Mouse (Mus musculus) liver, embryonic 14.5 days (tissue): Measurements from ENCODE around the gene Crhr2. TPM values are rescaled to one million over a fixed set of nuclear protein-coding genes. Genes with fewer than 3 reads are reported as not detected.

Source experiments
- ATAC-seq: fragments of 200-750 bp; cut with Nextera tagmentation; 2 replicates; pipeline ENCODE4 v1.8.0; 2017; ENCODE audit warnings: moderate number of reproducible peaks, mild to moderate bottlenecking, moderate library complexity; ENCODE audit not compliant: insufficient read depth
- DNase-seq, 3 experiments: peaks; one replicate each; pipeline ENCODE4 v3.0.0-alpha.2; 2012 to 2013; ENCODE audit warnings: low read depth in 3 of 3, low spot score in 3 of 3
- H3K27ac ChIP-seq: fragments of 300-500 bp; sonication (generic); 2 replicates; pipeline ENCODE4 v1.5.1; 2014; ENCODE audit warnings: moderate library complexity, mild to moderate bottlenecking, control low read depth, inconsistent platforms
- H3K27me3 ChIP-seq: fragments of 300-500 bp; sonication (generic); 2 replicates; pipeline ENCODE4 v1.6.1; 2014; ENCODE audit warnings: mild to moderate bottlenecking, low read length, moderate library complexity; ENCODE audit not compliant: control insufficient read depth, insufficient read depth
- H3K36me3 ChIP-seq: fragments of 300-500 bp; sonication (generic); replicated peaks from 2 replicates; pipeline ENCODE4 v1.6.1; 2014; ENCODE audit warnings: low read depth; ENCODE audit not compliant: control insufficient read depth, insufficient read depth
- H3K4me1 ChIP-seq, 2 experiments: fragments of 200-500 bp in 1 of 2; fragments of 300-500 bp in 1 of 2; sonication (generic) in 1 of 2; replicated peaks; 2 replicates each; pipeline ENCODE4 v1.6.1; 2012 to 2014; ENCODE audit warnings: antibody characterized with exemption in 1 of 2, inconsistent platforms in 1 of 2, low read length in 1 of 2; ENCODE audit not compliant: control insufficient read depth in 2 of 2, insufficient read depth in 2 of 2
- H3K4me2 ChIP-seq: fragments of 300-500 bp; sonication (generic); 2 replicates; pipeline ENCODE4 v1.6.1; 2014; ENCODE audit warnings: low read depth, mild to moderate bottlenecking, control low read depth, moderate library complexity
- H3K4me3 ChIP-seq, 2 experiments: fragments of 200-500 bp in 1 of 2; fragments of 300-500 bp in 1 of 2; sonication (generic) in 1 of 2; 2 replicates each; pipeline ENCODE4 v1.5.1; 2012 to 2014; ENCODE audit warnings: low read depth in 2 of 2, low read length in 2 of 2, mild to moderate bottlenecking in 2 of 2, control low read depth in 1 of 2, inconsistent platforms in 1 of 2, moderate library complexity in 1 of 2; ENCODE audit not compliant: insufficient read depth in 1 of 2
- H3K9ac ChIP-seq: fragments of 300-500 bp; sonication (generic); replicated peaks from 2 replicates; pipeline ENCODE4 v1.6.1; 2014; ENCODE audit warnings: mild to moderate bottlenecking, control low read depth, moderate library complexity
- H3K9me3 ChIP-seq: fragments of 300-500 bp; sonication (generic); 2 replicates; pipeline ENCODE4 v1.6.1; 2016; ENCODE audit warnings: low read length, mixed read lengths; ENCODE audit not compliant: control insufficient read depth
- CTCF ChIP-seq: IDR thresholded peaks from 2 replicates; pipeline ENCODE4 v1.5.1; 2016; ENCODE audit warnings: antibody characterized with exemption, low read depth, control low read depth
- EP300 ChIP-seq: IDR thresholded peaks from 2 replicates; pipeline ENCODE4 v1.6.1; 2016; ENCODE audit warnings: antibody characterized with exemption, low read depth
- WGBS: fragments of 180-500 bp; shearing (Covaris S2); extraction: QIAGEN DNeasy Blood & Tissue Kit; methylation state at CpG from one replicate; pipeline ENCODE4 v1.1.7; 2014; ENCODE audit not compliant: insufficient replicate concordance; 5-methylcytosine and 5-hydroxymethylcytosine counted together
- polyA plus RNA-seq, 2 experiments: library from polyadenylated mRNA; depleted of rRNA in 1 of 2; stranded (reverse) in 1 of 2; unstranded in 1 of 2; fragments of >200 nt; fragmentation: Nextera tagmentation in 1 of 2; extraction: Ambion mirVana in 1 of 2; gene quantifications; 2 replicates each; pipeline versions ENCODE4 v1.2.1 to v1.2.3; 2012 to 2014

The Crhr2 gene
- polyA plus RNA-seq, 2 experiments: 0.30 to 0.73 TPM

GRCm38 (mm10) chr6:55166777-55167463 is 34.1 kb upstream of the Crhr2 start:
- no peaks in the 10 kb centered on the region for H3K9me3 ChIP-seq
- TF ChIP-seq EP300: no peak
- peak; percentile 94 for TF ChIP-seq CTCF
- ATAC-seq (no peak), DNase-seq (peak; percentile 24 to 45 (median 24))
- H3K9ac ChIP-seq: no peak overlapping the region
- H3K36me3 ChIP-seq: no peaks in the 10 kb centered on the region
- H3K4me1 ChIP-seq: no peaks in the 10 kb centered on the region
- 41% methylated on average over 7 of the region's 7 CpGs for WGBS
- H3K4me3 ChIP-seq: no peak overlapping the region
- H3K27me3 ChIP-seq: no peaks in the 10 kb centered on the region
- H3K4me2 ChIP-seq: no peak overlapping the region
- no peak overlapping the region for H3K27ac ChIP-seq

- no peaks in the 10 kb centered on the region for H3K36me3 ChIP-seq
- H3K9me3 ChIP-seq: no peaks in the 10 kb centered on the region
- 65% methylated on average over 8 of the region's 8 CpGs for WGBS
- no peaks in the 10 kb centered on the region for H3K27me3 ChIP-seq
- no peak for TF ChIP-seq CTCF
- TF ChIP-seq EP300: no peak
- H3K9ac ChIP-seq: no peak overlapping the region
- H3K4me2 ChIP-seq: no peak overlapping the region
- no peak overlapping the region for H3K27ac ChIP-seq
- no peaks in the 10 kb centered on the region for H3K4me1 ChIP-seq
- no peak for DNase-seq
- no peak overlapping the region for H3K4me3 ChIP-seq
- ATAC-seq: no peak
Observed at GRCm38 (mm10) chr6:55163046-55163584, 30.3 kb upstream of the Crhr2 start.

GRCm38 (mm10) chr6:55161311-55161761 is 28.5 kb upstream of the Crhr2 start:
- WGBS: 37% methylated on average over 5 of the region's 5 CpGs
- no peaks in the 10 kb centered on the region for H3K27me3 ChIP-seq
- H3K36me3 ChIP-seq: no peaks in the 10 kb centered on the region
- DNase-seq (no peak), ATAC-seq (no peak)
- no peak overlapping the region for H3K9ac ChIP-seq
- H3K4me3 ChIP-seq: no peak overlapping the region
- no peaks in the 10 kb centered on the region for H3K4me1 ChIP-seq
- H3K27ac ChIP-seq: no peak overlapping the region
- H3K4me2 ChIP-seq: no peak overlapping the region
- TF ChIP-seq CTCF (no peak), EP300 (no peak)
- H3K9me3 ChIP-seq: no peaks in the 10 kb centered on the region

GRCm38 (mm10) chr6:55159256-55159655 is 26.4 kb upstream of the Crhr2 start:
- H3K27me3 ChIP-seq: no peaks in the 10 kb centered on the region
- no peak overlapping the region for H3K4me3 ChIP-seq
- no peak for TF ChIP-seq EP300
- TF ChIP-seq CTCF: no peak
- H3K27ac ChIP-seq: no peak overlapping the region
- H3K9me3 ChIP-seq: no peaks in the 10 kb centered on the region
- DNase-seq (no peak), ATAC-seq (no peak)
- no peak overlapping the region for H3K9ac ChIP-seq
- 39% methylated on average over 1 of the region's 1 CpGs for WGBS
- H3K4me1 ChIP-seq: no peaks in the 10 kb centered on the region
- H3K36me3 ChIP-seq: no peaks in the 10 kb centered on the region
- no peak overlapping the region for H3K4me2 ChIP-seq

- Histone ChIP-seq H3K9ac (no peak overlapping the region), H3K36me3 (no peaks in the 10 kb centered on the region), H3K4me3 (no peak overlapping the region), H3K4me2 (no peak overlapping the region), H3K27ac (no peak overlapping the region), H3K4me1 (peaks cover 0 to 5% of the 10 kb centered on the region in 2 experiments; a peak in 2 of 4 replicates), H3K27me3 (no peaks in the 10 kb centered on the region), H3K9me3 (no peaks in the 10 kb centered on the region)
- no peak for TF ChIP-seq CTCF
- TF ChIP-seq EP300: no peak
- no peak for ATAC-seq
- 73% methylated on average over 3 of the region's 3 CpGs for WGBS
- DNase-seq: no peak
Observed at GRCm38 (mm10) chr6:55152226-55152625, 19.4 kb upstream of the Crhr2 start.
